Mouse (Mus musculus): ENCODE results near the gene Aldh1a2. TPM values are rescaled to one million over a fixed set of nuclear protein-coding genes. Genes with fewer than 3 reads are reported as not detected.

Aldh1a2 gene
- polyA plus RNA-seq, 1 experiment from 2014 or later: 333 TPM

DNA sequence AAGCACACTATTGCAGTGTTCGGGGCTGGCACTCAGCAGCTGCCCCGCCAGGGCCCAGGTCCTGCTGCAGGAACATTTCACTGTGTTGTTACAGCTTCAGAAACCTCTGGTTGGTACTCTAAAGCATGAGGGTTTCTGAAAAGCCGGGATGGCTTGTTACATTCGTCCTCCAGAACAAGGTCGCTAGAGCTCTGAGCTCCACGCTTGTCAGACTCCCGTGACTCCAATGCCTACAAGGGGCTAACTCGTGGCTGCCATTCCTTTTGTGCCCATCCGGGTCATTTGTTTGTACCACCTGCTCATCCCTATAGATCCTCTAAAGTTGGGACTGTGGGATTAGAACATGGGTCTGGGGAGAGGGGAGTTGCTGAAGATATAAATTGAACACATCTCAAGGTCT lies 70.8 kb downstream of the Aldh1a2 start:
- WGBS: 90% methylated on average over 9 of the region's 9 CpGs
- no peak for ATAC-seq (ENCODE audit: low FRiP score, low TSS enrichment)
- Histone ChIP-seq H3K4me2 (replicated peaks; ENCODE audit: low read depth, low read length) (no peak overlapping the region), H3K27me3 (ENCODE audit: insufficient read depth, low read length) (no peaks in the 10 kb centered on the region), H3K9me3 (ENCODE audit: low read length) (no peaks in the 10 kb centered on the region), H3K27ac (ENCODE audit: low read length) (no peak overlapping the region), H3K4me3 (ENCODE audit: low read length) (no peak overlapping the region), H3K36me3 (ENCODE audit: insufficient read depth, low read length) (peaks cover 28% of the 10 kb centered on the region), H3K9ac (replicated peaks; ENCODE audit: low read length) (no peak overlapping the region), H3K4me1 (ENCODE audit: insufficient read depth, low read length) (no peaks in the 10 kb centered on the region)

DNA sequence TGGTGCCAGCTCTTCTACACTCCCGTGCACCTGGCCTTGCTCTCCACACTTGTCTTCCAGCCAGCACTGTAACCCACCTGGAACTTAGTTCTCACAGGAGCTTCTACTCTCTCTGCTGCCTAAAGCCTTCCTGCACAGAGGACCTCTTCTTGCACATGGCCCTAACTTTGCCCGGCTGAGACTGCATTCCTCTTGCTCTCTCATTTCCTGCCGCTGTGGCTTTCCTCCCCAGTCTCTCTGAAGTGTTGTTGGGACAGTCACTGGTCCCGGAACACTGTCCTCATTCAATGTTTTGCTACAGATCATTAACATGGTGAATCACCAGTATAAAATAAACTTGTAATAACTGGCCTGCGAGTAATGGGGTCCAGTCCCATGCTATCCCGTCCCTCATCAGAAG lies 73.1 kb downstream of the Aldh1a2 start:
- H3K9me3 ChIP-seq (ENCODE audit: low read length): no peaks in the 10 kb centered on the region
- peaks cover 25% of the 10 kb centered on the region for H3K36me3 ChIP-seq (ENCODE audit: insufficient read depth, low read length)
- H3K27me3 ChIP-seq (ENCODE audit: insufficient read depth, low read length): no peaks in the 10 kb centered on the region
- H3K4me1 ChIP-seq (ENCODE audit: insufficient read depth, low read length): no peaks in the 10 kb centered on the region
- no peak overlapping the region for H3K27ac ChIP-seq (ENCODE audit: low read length)
- H3K9ac ChIP-seq (replicated peaks; ENCODE audit: low read length): no peak overlapping the region
- 58% methylated on average over 6 of the region's 6 CpGs for WGBS
- no peak overlapping the region for H3K4me3 ChIP-seq (ENCODE audit: low read length)
- H3K4me2 ChIP-seq (replicated peaks; ENCODE audit: low read depth, low read length): no peak overlapping the region
- no peak for ATAC-seq (ENCODE audit: low FRiP score, low TSS enrichment)

DNA sequence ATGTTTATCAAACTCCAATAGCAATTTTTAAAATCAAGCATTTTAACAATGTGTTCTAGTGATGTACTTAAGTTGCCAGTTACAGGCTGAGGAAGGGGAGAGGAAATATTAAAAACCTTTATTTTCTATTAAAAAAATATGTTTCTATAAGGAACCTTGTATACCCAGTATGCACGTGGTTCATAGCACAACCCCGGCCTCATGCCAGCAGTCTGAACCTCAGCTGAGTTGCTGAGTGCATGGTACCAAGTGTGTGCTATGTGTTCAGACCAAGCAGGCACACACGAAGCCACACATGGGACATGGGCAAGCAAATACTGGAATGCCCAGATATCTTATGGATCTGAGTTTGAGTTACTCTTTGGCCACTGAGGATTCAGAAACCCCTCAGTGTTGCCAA lies 74.2 kb downstream of the Aldh1a2 start:
- Histone ChIP-seq H3K36me3 (ENCODE audit: insufficient read depth, low read length) (peaks cover 22% of the 10 kb centered on the region), H3K4me3 (ENCODE audit: low read length) (no peak overlapping the region), H3K27me3 (ENCODE audit: insufficient read depth, low read length) (no peaks in the 10 kb centered on the region), H3K9me3 (ENCODE audit: low read length) (no peaks in the 10 kb centered on the region), H3K27ac (ENCODE audit: low read length) (no peak overlapping the region), H3K9ac (replicated peaks; ENCODE audit: low read length) (no peak overlapping the region), H3K4me2 (replicated peaks; ENCODE audit: low read depth, low read length) (no peak overlapping the region), H3K4me1 (ENCODE audit: insufficient read depth, low read length) (no peaks in the 10 kb centered on the region)
- WGBS: 89% methylated on average over 3 of the region's 3 CpGs
- no peak for ATAC-seq (ENCODE audit: low FRiP score, low TSS enrichment)

DNA sequence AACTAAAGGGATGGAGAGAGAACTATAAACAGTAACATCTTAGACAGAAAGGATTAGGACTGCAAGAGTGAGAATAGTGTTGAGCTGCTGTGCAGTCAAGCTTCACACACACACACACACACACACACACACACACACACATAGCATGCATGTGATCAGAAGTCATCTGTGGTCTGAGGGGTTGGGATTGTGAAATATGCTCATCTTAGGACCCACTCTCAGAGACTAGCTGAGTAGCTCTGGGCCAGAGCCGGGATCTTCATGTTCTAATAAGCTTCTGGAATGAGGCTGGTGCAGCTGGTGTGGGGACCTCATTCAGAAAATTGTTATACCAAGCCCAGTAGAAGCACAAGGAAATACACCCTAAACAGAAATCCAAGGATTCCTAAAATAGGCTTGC lies 75.1 kb downstream of the Aldh1a2 start:
- H3K36me3 ChIP-seq (ENCODE audit: insufficient read depth, low read length): peaks cover 16% of the 10 kb centered on the region
- ATAC-seq (ENCODE audit: low FRiP score, low TSS enrichment): no peak
- no peak overlapping the region for H3K27ac ChIP-seq (ENCODE audit: low read length)
- no peaks in the 10 kb centered on the region for H3K27me3 ChIP-seq (ENCODE audit: insufficient read depth, low read length)
- no peaks in the 10 kb centered on the region for H3K9me3 ChIP-seq (ENCODE audit: low read length)
- no peak overlapping the region for H3K4me3 ChIP-seq (ENCODE audit: low read length)
- H3K4me1 ChIP-seq (ENCODE audit: insufficient read depth, low read length): peaks cover 6% of the 10 kb centered on the region
- H3K9ac ChIP-seq (replicated peaks; ENCODE audit: low read length): no peak overlapping the region
- no peak overlapping the region for H3K4me2 ChIP-seq (replicated peaks; ENCODE audit: low read depth, low read length)
- 89% methylated on average over 1 of the region's 1 CpGs for WGBS

DNA sequence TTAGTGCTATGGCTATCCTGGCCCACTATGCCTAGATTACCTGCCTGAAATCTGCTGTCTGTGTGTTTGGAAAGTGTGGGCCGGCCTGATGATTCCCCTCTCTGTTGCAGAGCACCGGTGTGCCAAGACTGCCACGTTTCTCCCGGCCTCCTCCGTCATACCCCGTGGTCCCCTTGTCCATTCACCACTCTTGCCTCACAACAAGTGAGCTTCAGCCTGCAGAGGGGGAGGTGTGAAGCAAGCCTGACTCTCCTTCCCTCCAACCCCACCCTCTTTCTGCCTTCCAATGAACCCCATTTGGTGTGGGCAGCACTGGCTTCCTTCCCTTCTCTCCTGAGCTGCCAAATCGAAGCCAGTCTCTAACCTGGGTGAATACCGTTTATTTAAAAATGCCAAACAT lies 79.9 kb downstream of the Aldh1a2 start:
- 56% methylated on average over 8 of the region's 8 CpGs for WGBS
- Histone ChIP-seq H3K4me3 (ENCODE audit: low read length) (no peak overlapping the region), H3K9ac (replicated peaks; ENCODE audit: low read length) (no peak overlapping the region), H3K27me3 (ENCODE audit: insufficient read depth, low read length) (no peaks in the 10 kb centered on the region), H3K27ac (ENCODE audit: low read length) (no peak overlapping the region), H3K4me1 (ENCODE audit: insufficient read depth, low read length) (peaks cover 12% of the 10 kb centered on the region), H3K9me3 (ENCODE audit: low read length) (no peaks in the 10 kb centered on the region), H3K4me2 (replicated peaks; ENCODE audit: low read depth, low read length) (no peak overlapping the region), H3K36me3 (ENCODE audit: insufficient read depth, low read length) (peaks cover 3% of the 10 kb centered on the region)
- ATAC-seq (ENCODE audit: low FRiP score, low TSS enrichment): no peak; the same call in 1 of the 2 replicates

DNA sequence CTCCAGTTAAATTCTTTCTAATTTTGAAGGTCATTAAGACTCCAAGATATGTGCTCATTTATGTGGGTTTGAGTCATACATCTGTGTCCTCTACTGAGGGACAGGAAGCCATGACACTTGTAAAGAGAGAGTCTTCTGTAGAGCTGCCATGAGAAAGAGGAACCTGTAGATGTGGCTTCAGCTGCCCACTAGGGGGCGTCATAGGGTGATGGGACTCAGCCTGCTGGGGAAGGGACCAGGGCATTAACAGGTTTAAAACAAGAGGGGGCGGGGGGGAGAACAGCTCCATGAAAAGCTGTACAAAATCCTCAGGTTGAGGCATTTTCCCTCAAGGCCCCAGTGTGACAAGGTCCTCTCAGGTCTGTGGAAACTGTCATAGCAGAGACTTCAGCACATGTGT lies 88.0 kb downstream of the Aldh1a2 start:
- H3K36me3 ChIP-seq (ENCODE audit: insufficient read depth, low read length): no peaks in the 10 kb centered on the region
- WGBS: 59% methylated on average over 2 of the region's 2 CpGs
- H3K9me3 ChIP-seq (ENCODE audit: low read length): no peaks in the 10 kb centered on the region
- ATAC-seq (ENCODE audit: low FRiP score, low TSS enrichment): no peak
- no peak overlapping the region for H3K27ac ChIP-seq (ENCODE audit: low read length)
- H3K9ac ChIP-seq (replicated peaks; ENCODE audit: low read length): no peak overlapping the region
- H3K4me2 ChIP-seq (replicated peaks; ENCODE audit: low read depth, low read length): no peak overlapping the region
- no peak overlapping the region for H3K4me3 ChIP-seq (ENCODE audit: low read length)
- peaks cover 15% of the 10 kb centered on the region; the same call in 1 of the 2 replicates for H3K4me1 ChIP-seq (ENCODE audit: insufficient read depth, low read length)
- no peaks in the 10 kb centered on the region for H3K27me3 ChIP-seq (ENCODE audit: insufficient read depth, low read length)

DNA sequence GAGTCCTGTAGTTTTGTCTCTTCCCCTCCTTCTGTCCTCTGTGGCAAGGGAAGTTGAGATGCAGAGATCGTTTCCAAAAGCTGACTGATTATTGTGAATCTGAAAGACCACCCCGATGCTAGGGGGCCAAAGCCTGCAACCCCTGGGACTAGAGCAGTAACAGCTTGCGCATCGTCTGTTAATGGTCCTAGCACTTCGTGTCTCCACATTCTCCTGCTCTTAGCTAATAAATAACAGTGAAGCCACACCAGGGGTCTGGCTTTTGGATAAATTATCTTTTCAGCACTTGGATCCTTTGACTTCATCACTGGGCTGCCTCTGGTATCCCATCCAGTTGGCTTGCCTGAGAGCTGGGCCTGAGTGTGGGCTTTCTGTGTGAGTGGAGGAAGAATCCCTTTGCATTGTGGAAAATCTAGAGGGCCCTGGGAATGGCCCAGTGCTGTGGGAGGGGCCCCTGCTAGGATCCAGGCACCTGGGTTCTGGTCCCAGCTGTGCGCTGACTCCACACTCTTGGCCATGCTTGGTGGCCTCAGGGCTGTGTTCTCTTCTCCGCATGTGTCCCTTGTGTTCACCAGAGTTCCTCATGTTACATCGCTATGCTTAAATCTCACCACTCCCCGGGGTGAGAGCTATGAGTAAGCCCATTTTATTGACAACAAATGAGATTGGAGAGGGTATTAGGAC lies 91.7 kb downstream of the Aldh1a2 start:
- no peaks in the 10 kb centered on the region for H3K27me3 ChIP-seq (ENCODE audit: insufficient read depth, low read length)
- H3K9me3 ChIP-seq (ENCODE audit: low read length): no peaks in the 10 kb centered on the region
- no peak overlapping the region for H3K27ac ChIP-seq (ENCODE audit: low read length)
- no peak overlapping the region for H3K4me2 ChIP-seq (replicated peaks; ENCODE audit: low read depth, low read length)
- 0 out of 2 replicates have a peak, but pooled peaks have one; percentile 27 for ATAC-seq (ENCODE audit: low FRiP score, low TSS enrichment)
- 66% methylated on average over 9 of the region's 9 CpGs for WGBS
- H3K4me3 ChIP-seq (ENCODE audit: low read length): no peak overlapping the region
- H3K9ac ChIP-seq (replicated peaks; ENCODE audit: low read length): no peak overlapping the region
- peaks cover 15% of the 10 kb centered on the region; the same call in 1 of the 2 replicates for H3K4me1 ChIP-seq (ENCODE audit: insufficient read depth, low read length)
- H3K36me3 ChIP-seq (ENCODE audit: insufficient read depth, low read length): no peaks in the 10 kb centered on the region

DNA sequence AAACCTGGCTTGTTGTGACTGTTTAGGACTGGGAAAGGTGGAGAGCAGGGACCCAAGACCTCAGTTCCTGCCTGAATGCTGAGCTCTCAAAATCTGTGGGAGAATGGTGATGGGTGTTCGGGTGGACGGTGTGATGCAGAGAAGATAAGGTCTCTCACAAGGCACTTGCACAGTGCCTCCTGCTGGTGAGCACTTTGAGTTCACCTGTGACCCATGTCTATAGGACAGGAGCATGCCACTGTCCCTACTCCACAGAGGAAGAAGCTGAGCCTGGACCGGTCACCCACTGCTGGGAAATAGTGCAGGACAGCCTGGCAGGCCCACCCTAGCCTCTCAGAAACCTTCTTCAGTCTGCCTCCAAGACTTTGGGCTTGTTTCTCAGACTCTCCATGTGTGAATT lies 100.4 kb downstream of the Aldh1a2 start:
- no peak for ATAC-seq (ENCODE audit: low FRiP score, low TSS enrichment)
- 94% methylated on average over 3 of the region's 3 CpGs for WGBS
- no peak overlapping the region for H3K27ac ChIP-seq (ENCODE audit: low read length)

DNA sequence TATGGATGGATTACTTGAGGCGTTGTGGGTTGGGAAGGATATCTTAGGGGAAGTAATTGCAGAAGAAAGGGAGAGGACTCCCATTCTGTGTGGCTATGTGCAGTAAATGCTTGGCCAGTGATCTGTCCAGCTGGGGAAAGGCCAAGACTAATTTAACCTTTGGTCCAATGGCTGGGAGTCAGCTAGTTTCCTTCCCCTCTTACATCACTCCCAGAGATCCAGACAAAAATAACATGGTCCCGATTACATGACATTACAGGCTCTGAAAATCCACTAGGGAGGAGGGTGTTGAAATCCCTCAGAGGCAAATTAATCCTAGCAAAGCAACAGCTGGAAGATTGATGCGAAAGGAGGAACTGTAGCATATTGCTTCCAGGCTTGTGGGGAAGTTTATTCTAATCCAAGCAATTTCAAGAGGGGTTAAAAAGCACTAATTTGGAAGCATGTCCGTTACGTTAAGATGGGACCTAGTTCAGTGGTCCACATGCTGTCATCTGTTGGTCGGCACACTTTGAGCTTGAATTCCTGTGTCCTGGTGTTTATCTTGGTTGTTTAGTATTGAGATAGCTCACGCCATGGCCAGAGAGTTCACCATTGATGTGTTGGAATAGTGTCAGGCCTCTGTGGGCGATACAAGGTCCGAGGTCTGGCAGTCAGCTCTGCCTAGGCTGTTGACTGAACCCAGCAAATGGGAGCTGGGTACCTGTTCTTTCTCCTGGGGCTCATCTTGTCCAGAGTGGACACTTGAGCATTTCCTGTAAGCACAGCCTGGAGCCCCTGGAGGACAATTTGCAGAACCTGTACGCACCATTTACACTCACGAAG lies 101.7 kb downstream of the Aldh1a2 start:
- WGBS: 47% methylated on average over 11 of the region's 11 CpGs
- Histone ChIP-seq H3K9ac (replicated peaks; ENCODE audit: low read length) (no peak overlapping the region), H3K27ac (ENCODE audit: low read length) (peak overlapping the region; percentile 41; the same call in 1 of the 2 replicates), H3K36me3 (ENCODE audit: insufficient read depth, low read length) (no peaks in the 10 kb centered on the region), H3K9me3 (ENCODE audit: low read length) (no peaks in the 10 kb centered on the region), H3K4me3 (ENCODE audit: low read length) (no peak overlapping the region), H3K27me3 (ENCODE audit: insufficient read depth, low read length) (no peaks in the 10 kb centered on the region), H3K4me1 (ENCODE audit: insufficient read depth, low read length) (peaks cover 23% of the 10 kb centered on the region), H3K4me2 (replicated peaks; ENCODE audit: low read depth, low read length) (no peak overlapping the region)
- peak; percentile 49; the same call in 1 of the 2 replicates for ATAC-seq (ENCODE audit: low FRiP score, low TSS enrichment)

More for the DNA sequence above, 100.4 kb downstream of the Aldh1a2 start:
- Histone ChIP-seq H3K27me3 (ENCODE audit: insufficient read depth, low read length) (no peaks in the 10 kb centered on the region), H3K36me3 (ENCODE audit: insufficient read depth, low read length) (no peaks in the 10 kb centered on the region), H3K4me1 (ENCODE audit: insufficient read depth, low read length) (peaks cover 14% of the 10 kb centered on the region; the same call in 1 of the 2 replicates), H3K9me3 (ENCODE audit: low read length) (no peaks in the 10 kb centered on the region), H3K9ac (replicated peaks; ENCODE audit: low read length) (no peak overlapping the region), H3K4me2 (replicated peaks; ENCODE audit: low read depth, low read length) (no peak overlapping the region), H3K4me3 (ENCODE audit: low read length) (no peak overlapping the region)

DNA sequence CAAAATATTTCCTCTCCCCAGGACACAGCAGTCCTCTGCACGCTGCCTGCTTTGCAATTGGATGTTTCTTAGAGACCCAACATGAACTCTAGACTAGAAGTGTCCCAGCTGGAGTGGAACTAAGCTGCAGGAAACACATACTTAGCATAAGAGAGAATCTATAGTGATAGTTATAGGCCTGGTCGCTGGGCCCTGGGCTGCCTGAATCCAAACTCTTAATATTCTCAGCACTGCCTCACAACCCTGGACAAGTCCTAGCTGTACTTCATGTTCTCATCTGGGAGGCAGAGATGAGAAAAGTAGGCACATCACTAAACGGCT lies 102.3 kb downstream of the Aldh1a2 start:
- no peaks in the 10 kb centered on the region for H3K36me3 ChIP-seq (ENCODE audit: insufficient read depth, low read length)
- no peak overlapping the region for H3K4me2 ChIP-seq (replicated peaks; ENCODE audit: low read depth, low read length)
- no peaks in the 10 kb centered on the region for H3K27me3 ChIP-seq (ENCODE audit: insufficient read depth, low read length)
- peak overlapping the region; percentile 41; the same call in 1 of the 2 replicates for H3K27ac ChIP-seq (ENCODE audit: low read length)
- no peak for ATAC-seq (ENCODE audit: low FRiP score, low TSS enrichment)
- 54% methylated on average over 3 of the region's 3 CpGs for WGBS
- no peak overlapping the region for H3K4me3 ChIP-seq (ENCODE audit: low read length)
- no peaks in the 10 kb centered on the region for H3K9me3 ChIP-seq (ENCODE audit: low read length)
- H3K9ac ChIP-seq (replicated peaks; ENCODE audit: low read length): no peak overlapping the region
- peaks cover 28% of the 10 kb centered on the region for H3K4me1 ChIP-seq (ENCODE audit: insufficient read depth, low read length)
